Mouse (Mus musculus) heart, adult 18-20 months (tissue): ENCODE data around the gene Umodl1. TPM values are rescaled to one million over a fixed set of nuclear protein-coding genes. Genes with fewer than 3 reads are reported as not detected.

Experiments used
- DNase-seq, 2 experiments: peaks; one replicate each; pipeline ENCODE4 v3.0.0; 2021 to 2022; ENCODE audit warnings: mixed read lengths in 1 of 2
- long read RNA-seq, 2 experiments: library from polyadenylated mRNA; stranded (forward); transcript quantifications; one replicate each; pipeline ENCODE4 v2.0.0; 2021
- total RNA-seq, 2 experiments: library from RNA; stranded (reverse); gene quantifications; 2 replicates each; pipeline ENCODE4 v1.2.3; 2021

Umodl1 gene
- total RNA-seq: not detected
- long read RNA-seq, experiment 1: 0 reads
- long read RNA-seq, experiment 2: 0 reads

DNA sequence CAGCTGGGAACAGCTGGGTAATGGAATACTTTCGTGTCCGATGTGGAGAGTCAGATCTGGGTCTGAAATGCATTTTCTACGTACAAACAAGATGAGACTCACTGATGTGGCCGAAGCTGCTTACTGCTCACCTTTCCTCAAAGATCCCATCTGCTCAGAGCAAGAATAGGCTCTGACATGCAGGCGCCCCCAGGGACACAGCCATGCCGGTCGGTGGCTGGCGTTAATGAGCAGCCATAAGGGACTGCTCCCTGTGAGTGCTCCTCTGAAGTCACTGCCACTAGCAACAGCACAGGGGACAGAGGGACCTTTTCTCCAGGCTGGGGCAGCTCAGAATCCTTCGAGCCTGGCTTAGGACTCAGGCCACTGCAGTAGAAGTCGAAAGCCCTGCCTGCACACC is at the start of gene Umodl1:
Gene Umodl1 (plus strand): TSS at position 301 of the 400 bp plus-strand sequence.
- DNase-seq: no peak

DNA sequence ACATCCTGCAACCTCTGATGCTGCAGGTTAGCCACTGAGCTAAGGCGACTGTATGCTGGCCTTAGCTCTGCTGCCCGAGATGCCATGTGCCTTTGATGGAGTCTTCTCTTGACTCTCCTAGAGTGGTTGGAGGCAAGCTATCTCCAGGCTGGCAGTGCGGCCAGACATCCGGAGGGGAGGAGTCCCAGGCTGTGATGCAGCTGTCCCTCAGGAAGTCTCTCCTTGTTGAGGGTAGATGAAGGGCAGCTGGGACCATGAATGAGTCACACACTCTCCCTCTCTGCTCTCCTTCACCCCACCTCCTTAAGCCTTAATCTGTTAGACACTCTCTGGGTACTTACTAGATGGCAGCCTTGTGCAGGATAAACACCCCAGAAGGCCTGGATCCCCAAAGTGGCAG is 46.9 kb upstream of the Umodl1 start:
- DNase-seq: no peak

DNA sequence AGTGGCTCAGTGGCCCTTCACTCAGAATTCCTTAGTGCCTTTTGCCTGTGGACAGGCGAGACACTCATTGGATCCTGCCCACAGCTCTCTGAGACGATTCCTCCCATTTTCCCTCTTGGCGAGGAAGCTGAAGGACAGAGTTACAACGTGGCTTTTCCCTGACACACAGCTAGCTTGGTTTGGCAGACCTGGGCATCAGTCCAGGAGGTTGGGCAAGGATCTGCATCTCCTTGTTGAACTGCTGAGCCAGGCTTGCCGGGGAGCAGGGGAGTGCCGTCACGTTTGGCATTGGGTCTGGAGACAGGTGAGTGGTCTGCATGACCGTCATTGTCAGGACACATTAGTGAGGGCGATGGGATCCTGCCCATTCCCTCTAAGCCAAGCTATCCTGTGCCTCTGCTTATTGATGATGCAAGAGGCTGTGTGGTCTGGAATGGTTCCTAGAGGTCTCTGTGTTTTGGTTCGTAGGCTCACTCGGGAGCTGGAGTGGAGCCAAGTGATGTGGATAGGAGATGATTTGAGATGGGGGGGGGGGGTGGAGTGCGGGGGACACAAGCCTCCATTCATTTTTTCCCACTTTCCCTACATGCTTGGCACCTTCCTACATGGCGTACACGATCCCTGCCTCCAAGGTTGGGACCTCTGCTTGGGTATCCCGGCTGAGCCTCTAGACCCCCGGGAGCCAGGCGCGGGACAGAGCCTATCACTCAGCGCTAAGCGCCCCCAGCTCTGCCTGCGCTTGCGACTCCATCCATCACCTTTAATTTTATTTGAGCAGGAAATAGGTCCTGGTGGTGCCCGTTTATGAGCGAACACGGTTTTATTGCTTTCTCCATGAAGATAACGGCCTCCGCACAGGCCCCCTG is 43.3 kb upstream of the Umodl1 start:
- peak in 1 of 2 experiments; percentile 4 for DNase-seq

DNA sequence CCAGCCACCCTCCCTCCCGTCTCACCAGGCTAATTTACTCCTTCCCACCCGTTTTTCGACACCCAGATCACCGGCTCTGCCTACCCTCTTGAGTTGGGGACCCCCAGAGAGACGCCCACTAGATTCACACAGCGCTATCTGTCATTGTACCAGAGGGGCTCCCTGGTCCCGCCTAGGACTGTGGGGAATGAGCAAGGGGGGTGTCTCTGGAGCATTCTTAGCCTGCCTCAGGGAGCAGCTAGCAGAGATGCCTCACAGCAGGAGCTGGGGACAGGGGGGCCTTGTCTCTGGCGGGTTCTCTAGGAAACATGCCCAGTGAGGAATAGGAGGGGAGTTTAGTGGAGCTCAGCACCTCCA is 42.7 kb upstream of the Umodl1 start:
- no peak for DNase-seq

DNA sequence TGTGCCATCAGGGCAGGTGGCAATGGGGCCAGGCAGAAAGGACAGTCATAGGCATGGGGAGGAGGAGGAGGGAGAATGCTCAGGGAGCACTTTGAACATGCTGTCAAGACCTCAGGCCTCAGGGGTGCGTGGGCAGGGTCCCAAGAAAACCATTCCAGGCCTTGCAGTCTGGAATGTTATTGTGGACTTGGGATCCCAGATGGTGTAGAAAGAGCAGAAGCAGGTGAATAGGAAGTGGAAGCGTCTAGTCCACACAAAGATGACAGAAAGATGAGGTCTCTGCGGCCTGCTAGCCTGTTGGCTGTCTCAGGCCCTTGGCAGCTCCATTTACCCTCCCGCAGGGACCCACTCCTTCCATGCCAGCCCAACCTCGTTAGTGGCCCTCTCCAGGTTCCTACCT is 41.9 kb upstream of the Umodl1 start:
- DNase-seq: no peak

DNA sequence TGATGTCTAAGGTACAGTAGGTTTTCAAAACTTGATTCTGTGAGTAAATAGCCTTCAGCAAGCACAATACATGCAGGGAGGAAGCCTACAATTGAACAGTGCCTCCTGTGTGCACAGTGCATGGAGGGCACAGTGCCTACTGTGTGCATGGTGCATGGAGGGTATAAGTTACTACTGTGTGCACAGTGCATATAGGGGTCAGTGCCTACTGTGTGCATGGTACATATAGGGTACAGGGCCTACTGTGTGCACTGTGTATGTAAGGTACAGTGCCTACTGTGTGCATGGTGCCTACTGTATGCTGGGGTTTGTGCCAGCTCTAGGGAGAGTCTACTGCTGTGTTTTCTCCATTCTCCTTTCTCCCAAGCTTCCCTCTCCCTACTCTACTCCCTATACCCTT is 40.2 kb upstream of the Umodl1 start:
- DNase-seq: no peak

DNA sequence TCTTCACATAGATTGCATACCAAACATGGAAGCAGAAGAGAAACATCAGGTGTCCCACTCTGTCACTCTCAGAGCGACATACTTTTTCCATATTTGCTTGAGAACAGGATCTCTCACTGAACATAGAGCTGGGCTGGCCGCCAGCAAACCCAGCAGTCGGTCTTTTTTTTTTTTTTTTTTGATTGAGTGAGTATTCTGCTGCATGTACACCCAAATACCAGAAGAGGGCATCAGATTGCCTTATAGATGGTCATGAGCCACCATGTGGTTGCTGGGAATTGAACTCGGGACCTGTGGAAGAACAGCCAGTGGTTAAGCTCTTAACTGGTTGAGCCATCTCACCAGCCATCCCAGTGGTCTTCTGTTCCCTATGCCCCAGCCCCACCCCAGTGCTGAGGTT is 30.9 kb upstream of the Umodl1 start:
- no peak for DNase-seq

DNA sequence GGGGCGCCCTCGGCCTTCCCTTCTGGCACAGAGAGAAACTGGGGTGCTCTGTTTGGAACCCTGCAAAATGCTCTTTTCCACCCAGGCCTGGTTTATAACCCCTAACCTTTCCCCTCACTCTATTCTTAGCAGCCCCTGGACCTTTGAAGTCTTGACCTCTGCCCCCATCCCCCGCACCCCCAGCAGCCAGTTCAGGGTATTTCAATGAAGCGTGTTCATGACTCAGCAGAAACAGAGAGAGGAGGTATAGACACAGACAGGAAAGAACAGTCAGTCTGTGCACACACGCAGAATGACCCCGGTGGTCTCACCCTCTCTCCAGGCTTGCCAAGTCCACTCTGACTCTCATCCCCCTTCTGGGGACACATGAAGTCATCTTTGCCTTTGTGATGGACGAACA is 23.6 kb upstream of the Umodl1 start:
- no peak for DNase-seq

DNA sequence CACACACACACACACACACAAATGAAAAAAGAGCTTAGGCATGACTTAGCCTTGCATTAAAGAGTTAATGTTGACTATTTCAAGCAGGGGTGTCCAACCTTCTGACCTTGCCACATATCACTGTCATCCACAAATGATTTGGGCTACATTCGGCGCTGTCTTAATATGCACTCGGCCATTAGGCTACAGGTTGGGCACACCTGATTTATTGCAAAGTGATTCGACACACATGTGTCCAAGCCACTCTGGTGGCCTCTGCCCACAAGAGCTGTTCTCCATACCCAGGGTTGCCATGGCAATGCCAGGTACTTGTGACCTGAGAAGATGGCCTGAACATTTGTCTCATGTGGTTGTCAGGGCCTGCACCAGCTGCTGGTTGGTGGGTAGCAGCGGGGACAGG is 21.6 kb upstream of the Umodl1 start:
- no peak for DNase-seq

DNA sequence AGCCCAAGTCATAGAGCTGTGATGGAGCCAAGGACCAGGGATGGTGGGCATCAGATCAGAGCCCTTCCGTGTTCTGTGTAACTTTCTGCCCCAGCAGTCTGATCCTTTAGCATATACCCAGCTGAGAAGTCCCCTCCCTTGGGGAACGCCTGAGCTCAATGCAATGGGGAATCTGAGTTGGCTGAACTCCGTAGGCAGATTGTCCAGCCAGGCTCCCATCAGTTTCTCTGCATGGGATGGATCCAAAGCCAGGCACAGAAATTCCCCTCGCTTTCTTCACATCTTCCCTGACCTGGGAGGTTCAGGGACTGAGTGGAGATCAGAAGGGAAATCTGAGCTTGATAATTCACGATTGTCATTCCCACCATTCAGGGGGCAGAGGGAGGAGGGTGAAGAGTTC is 19.1 kb upstream of the Umodl1 start:
- no peak for DNase-seq

DNA sequence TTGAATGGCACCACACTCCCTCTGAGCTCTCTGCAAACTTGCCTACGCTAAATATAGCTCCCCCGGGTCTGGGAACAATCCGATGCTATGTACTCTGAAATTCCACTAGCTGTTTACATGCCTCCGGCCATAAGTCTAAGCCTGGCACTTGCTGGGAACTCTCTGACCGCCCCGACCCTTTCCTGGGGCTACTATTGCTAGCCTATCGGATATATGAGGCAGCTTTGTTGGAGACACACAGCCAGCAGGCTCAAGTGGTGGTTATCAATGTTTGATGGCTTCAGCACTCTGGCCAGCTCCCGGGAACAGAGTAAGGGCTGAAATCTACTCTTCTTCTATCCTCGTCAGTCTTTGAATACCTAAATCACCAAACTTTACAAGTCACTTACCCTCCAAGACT is 15.9 kb upstream of the Umodl1 start:
- peak in 1 of 2 experiments; percentile 24 for DNase-seq

DNA sequence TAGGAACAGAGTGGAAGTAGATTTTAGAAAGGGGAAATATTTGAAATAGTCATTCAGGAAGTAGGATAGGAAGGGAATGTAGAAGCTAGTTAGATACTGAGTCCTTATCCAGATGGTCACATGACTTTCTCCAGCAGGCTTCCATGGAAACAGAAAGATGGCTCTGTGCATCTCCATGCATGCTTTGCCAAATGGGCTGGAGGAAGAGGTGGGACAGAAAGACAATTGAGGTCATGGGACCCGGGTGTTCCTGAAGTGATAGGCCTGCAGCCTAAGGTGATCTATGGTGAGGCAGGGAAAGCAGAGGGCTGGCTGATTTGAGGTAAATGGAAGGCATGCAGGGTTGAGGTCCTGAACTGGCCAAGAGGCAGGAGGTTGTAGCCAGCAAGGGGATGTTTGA is 6.1 kb upstream of the Umodl1 start:
- peak in 1 of 2 experiments; percentile 18 for DNase-seq

DNA sequence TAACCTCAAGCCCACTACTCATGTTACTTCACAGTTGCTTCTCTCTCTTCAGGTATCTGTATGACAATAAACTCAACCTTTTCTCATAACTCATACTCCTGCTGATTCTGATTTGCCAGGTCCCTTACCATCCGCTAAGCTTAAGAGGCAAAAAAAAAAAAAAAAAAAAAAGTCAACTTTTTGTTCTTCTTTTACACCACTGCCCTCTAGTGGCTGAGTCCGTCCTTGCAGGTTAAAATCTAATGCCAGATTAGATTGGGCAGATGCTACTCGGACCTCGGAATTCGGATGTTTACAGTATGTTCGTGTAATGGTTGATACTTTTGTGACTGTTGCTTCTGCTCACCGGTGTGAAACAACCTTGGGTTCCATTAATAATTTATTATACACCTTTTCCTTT is 3.7 kb upstream of the Umodl1 start:
- DNase-seq: peak; percentile 33 to 87

DNA sequence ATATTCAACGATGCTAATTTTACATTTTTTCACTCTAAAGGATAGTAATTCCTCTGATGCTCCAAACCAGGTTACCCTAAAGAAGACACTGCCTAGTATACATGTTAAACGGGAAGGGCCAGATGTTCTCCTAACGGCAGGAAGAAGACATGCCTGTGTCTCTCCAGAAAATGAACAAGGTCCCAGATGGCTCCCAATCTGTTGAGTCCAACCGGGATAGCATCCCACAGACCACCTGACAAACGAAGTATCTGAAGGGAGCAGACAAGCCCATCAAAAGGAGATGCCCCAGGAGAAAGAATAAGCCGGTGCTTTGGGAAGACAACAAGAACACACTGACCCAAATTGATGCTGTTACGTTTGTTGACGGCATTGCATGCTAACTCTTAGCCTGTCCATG is 2.8 kb upstream of the Umodl1 start:
- no peak for DNase-seq

DNA sequence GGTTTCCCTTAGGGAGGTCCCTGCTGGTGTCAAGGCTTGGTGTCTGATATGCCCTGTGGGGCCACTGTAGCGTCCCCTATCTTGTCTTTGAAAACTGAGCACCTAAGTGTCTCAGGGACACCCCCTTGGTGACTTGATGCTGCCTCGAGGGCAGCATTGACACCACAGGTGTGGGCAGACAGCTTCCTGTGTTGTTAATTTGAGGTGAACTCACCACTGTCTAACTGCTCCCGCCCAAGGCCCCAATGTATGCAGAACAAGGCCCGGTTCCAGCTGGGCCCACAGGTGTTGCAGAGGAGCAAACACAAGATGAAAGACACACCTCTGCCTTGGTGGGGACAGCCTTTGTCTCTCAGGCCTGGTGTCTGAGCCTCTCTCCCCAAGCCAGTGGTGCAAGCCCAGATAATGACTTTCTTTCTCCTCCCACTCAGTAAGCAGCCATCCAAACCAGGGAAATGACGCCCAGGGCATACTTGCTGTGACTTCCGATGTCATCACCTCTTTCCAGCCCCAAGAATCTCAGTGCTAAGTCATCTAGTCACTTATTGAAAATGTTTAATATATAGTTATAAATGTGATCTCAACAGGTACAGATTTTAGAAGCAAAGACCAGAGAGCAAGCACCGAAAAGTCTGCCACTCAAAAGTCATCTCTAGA is 7.6 kb downstream of the Umodl1 start:
- DNase-seq: no peak

DNA sequence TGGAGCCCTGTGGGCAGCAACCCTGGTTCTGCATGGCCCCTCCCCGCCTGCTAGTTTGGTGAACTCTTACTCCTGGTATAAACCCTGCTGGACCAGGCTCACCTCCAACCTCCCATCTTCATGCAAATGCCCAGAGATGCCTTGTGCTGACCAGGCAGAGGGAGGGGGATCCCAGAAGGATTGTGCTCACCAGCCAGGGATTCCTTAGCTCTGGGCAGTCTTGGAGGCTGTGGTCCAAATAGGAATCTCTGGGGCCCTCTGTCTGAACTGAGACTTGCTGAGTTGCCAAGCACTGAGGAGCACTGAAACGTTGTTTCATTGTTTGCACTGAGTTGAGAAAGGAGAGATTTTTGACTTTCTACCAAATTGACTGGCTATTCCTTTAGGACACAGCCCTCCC is 8.4 kb downstream of the Umodl1 start:
- no peak for DNase-seq

DNA sequence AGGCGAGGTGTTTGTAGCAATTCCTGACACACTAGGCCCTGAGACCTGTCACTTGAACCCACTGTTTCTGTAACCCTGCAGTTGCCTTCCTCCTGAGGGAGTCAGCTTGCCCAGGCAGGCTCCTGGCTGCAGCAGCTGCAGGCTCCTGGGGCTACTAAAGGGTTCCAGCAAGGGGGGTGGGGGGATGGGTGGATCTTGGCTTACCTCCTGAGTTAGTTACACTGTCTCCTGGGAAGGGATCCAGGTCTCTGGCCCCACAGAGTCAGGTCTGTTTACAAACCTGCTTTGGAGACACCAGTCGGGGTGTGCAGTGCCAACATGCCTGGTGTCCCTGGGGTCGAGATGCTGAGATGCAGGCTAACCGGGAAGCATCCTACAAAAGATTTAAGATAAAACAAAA is 15.5 kb downstream of the Umodl1 start:
- peak; percentile 18 to 22 for DNase-seq

DNA sequence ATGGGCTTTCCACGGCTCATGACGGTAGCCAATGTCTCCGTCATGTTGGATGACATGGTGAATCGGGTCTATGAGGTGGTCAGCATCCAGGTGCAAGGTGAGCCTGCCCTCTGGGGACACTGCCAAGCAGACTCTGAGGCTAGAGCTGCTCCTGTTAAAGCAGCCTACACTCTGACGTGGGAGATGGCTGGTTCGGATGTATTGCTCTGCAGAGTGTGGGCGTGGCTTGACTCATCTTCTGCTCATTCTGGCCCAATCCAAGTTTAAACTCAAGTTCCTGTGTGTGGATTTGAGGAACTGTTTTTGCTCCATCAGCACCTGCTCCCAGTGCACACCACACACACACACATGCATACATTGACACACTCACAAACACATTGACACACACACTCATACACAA is 17.4 kb downstream of the Umodl1 start:
- DNase-seq: no peak

DNA sequence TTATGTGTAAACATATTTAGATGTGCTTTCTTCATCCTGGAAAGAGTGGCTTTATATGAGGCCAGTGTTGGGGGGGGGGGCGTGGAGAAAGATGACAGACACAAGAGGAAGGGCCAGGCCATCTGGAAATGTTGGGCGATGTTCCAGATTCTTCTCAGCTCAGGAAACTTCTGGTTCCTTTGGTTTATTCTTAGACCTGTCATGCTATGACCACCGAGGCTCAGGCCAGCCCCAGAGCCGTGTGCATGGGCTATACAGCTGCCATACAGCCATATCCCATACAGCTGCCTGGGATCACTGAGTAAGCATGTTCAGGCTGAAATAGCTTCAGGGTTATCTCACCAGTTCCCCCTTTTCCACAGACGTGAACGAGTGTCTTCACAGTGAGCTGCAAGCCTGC is 18.9 kb downstream of the Umodl1 start:
- peak in 1 of 2 experiments; percentile 15 for DNase-seq

DNA sequence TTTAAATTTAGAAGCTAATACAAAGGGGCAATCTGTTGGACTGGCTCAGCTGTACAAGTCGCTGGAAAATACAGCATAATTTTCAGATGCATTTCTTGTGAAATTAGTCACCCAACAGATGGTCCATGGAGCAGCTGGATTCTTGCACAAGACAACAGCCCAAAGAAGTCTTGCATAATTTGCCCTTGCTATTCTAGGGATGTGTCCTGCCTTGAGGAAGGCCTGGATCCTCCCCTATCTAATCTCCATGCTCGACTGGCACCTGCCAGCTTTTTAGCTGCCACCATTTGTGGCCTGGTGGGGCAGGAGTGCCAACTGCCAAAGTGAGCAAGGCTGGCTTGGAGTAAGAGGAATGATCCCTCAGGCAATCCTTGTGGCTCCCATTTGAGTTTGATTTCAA is 22.9 kb downstream of the Umodl1 start:
- peak; percentile 32 to 38 for DNase-seq

DNA sequence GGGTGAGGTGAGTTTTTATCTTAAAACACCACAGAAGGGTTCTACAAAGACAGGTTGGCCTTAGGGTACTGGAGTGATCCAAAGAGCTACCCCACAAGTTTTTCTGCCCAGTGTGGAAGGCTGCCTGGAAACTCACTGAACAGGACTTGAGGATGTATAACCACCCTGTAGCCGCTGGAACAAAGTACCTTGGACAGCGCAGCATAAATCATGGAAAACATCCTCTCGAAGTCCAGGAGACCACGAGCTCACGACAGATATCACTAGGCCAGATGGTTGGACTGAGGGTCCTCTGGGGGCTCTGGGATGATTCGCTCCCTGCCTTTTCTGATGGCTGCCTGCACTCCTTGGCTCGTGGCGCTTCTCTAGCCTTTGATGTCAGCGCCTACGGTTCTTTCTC is 24.1 kb downstream of the Umodl1 start:
- no peak for DNase-seq

DNA sequence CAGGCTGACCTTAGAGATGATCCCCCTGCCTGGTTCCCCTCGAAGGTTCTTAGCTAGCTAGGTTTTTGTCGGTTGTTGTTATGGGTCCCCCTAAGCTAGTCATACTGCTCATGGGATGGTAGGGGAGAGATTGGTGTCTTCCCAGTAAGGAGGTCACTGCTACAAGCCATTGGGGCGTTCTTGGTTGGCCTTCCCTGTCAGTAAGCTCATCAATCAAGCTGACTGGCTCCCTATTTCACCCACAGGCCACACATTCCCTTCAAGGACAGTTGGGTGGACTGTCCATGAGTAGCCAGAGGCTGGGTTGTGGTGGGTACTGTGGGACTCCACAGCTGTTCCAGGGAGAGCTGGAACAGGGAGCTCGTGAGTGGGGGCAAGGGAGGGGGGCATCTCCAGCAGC is 29.1 kb downstream of the Umodl1 start:
- DNase-seq: no peak

DNA sequence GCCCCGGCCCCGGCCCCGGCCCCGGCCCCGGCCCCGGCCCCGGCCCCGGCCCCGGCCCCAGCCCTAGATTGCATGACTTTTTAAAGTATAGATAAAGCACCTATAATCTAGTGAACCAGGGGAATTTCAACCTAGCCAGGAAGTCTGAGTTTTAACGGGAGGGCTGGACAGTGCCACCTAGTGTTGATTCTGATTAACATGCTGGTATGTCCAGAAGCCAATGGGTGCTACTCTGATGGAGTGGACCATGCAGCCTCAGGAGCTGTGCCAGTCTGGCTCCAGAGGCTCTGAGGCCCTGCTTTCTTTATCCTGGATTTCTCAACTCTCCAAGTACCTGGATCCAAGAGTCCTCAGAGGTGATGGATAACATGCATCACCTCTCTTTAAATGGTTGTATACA is 35.8 kb downstream of the Umodl1 start:
- peak; percentile 11 to 45 for DNase-seq

DNA sequence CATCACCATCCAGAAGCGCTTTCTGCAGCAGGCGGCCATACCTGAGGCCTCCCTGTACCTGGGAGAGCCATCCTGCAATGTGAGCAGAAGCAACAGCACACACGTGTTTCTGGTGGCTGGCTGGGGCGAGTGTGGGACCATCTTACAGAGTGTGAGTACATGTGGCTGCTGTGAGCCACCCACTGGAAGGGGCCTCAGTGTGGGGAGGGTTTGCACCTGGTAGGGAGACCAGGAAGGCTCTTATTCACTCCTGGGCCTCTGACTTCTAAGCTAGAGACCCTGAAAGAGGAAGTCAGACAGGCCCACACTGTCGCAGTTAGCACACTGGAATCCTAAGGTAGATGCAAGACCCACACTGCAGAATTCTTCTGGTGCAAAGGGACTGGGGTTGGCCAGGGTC is 41.9 kb downstream of the Umodl1 start:
- no peak for DNase-seq
